Mouse (Mus musculus): ENCODE measurements around the gene Xirp1. TPM values are rescaled to one million over a fixed set of nuclear protein-coding genes. Genes with fewer than 3 reads are reported as not detected.

The Xirp1 gene
- polyA plus RNA-seq, 1 experiment from 2014 or later = 38.2 TPM

DNA sequence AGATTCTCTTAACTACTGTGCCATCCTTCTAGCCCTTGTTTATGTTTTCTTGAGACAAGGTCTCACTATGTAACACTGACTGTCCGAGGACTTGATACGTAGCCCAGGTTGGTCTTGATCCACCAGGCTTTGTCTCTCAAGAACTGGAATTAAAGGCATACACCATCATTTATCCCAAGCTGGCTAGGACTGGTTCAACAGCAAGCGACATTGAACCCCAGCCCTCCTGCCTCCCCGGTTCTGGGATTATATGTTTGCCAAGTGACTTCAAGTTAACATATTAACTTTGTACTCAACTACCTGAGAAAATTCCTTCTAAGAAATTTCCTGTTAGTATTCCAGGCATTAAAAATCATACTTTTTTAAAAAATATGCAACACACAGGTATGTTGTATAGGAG lies 48.1 kb downstream of the Xirp1 start:
- Histone ChIP-seq H3K27me3 (ENCODE audit: control insufficient read depth, insufficient read depth, low read length) (no peaks in the 10 kb centered on the region), H3K4me2 (no peak overlapping the region), H3K27ac (ENCODE audit: low read depth, low read length) (no peak overlapping the region), H3K36me3 (ENCODE audit: control insufficient read depth, insufficient read depth, low read length) (peaks cover 25% of the 10 kb centered on the region), H3K9ac (ENCODE audit: low read depth, low read length) (no peak overlapping the region), H3K4me3 (ENCODE audit: low read depth, low read length) (no peak overlapping the region), H3K4me1 (ENCODE audit: control insufficient read depth, insufficient read depth, low read length) (peaks cover 48% of the 10 kb centered on the region), H3K9me3 (replicated peaks; ENCODE audit: control insufficient read depth, low read length) (no peaks in the 10 kb centered on the region)
- 89% methylated on average over 4 of the region's 4 CpGs for WGBS (ENCODE audit: insufficient replicate concordance)
- ATAC-seq (replicated peaks; ENCODE audit: insufficient number of reproducible peaks, low FRiP score, low TSS enrichment) = no peak

DNA sequence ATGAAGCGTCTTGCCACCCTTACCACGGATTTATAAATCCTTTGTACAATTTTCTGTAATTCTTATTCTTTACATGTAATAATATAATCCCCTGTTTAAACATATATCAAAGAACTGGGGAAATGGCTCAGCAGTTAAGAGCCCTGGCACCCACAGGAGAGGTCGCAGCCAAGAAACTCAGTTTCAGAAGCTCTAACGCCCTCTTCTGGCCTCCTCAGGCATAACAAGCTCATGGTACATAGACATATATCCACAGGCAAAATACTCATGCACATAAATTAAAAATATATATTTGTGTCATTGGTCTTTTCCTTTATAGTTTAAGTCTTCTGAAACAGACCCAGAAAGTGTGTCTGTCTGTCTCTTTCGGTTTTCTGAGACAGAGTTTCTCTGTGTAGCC lies 48.8 kb downstream of the Xirp1 start:
- peaks cover 25% of the 10 kb centered on the region for H3K36me3 ChIP-seq (ENCODE audit: control insufficient read depth, insufficient read depth, low read length)
- no peak for ATAC-seq (replicated peaks; ENCODE audit: insufficient number of reproducible peaks, low FRiP score, low TSS enrichment)
- 78% methylated on average over 5 of the region's 5 CpGs for WGBS (ENCODE audit: insufficient replicate concordance)
- H3K27me3 ChIP-seq (ENCODE audit: control insufficient read depth, insufficient read depth, low read length) = no peaks in the 10 kb centered on the region
- H3K9me3 ChIP-seq (replicated peaks; ENCODE audit: control insufficient read depth, low read length) = no peaks in the 10 kb centered on the region
- H3K4me1 ChIP-seq (ENCODE audit: control insufficient read depth, insufficient read depth, low read length) = peaks cover 41% of the 10 kb centered on the region
- no peak overlapping the region for H3K9ac ChIP-seq (ENCODE audit: low read depth, low read length)
- H3K4me2 ChIP-seq = no peak overlapping the region
- H3K27ac ChIP-seq (ENCODE audit: low read depth, low read length) = no peak overlapping the region
- H3K4me3 ChIP-seq (ENCODE audit: low read depth, low read length) = no peak overlapping the region

DNA sequence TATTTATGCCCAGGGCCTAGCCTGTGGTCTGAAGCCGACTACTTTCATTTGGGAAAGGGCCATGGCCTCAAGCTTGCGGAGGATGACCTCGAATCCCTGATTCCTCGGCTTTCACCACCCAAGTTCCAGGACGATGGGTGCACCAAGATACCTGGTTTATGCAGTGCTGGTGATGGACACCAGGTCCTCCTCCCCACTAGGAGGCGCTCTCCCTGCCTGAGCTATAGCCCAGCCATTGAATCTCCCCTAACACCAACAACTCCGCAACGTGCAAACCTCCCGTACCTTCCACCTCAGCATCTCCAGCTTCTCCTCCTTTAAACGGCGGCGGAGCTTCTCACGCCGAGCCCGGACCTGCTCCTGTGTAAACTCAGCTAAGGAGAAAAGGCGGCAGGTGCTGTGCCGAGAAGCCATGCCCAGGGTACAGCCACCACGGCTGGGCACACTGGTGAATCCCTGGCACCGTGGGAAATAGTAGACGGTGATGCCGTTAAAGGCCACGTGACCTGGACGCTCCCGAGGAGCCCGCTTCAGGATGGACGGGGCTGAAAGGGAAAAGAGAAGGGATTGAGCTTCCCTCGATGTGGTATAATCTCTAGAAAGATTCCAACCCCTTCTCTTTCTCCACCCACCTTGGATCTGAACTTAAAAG lies 49.4 kb downstream of the Xirp1 start:
- no peak overlapping the region for H3K4me3 ChIP-seq (ENCODE audit: low read depth, low read length)
- peaks cover 37% of the 10 kb centered on the region for H3K4me1 ChIP-seq (ENCODE audit: control insufficient read depth, insufficient read depth, low read length)
- H3K27me3 ChIP-seq (ENCODE audit: control insufficient read depth, insufficient read depth, low read length) = no peaks in the 10 kb centered on the region
- H3K9ac ChIP-seq (ENCODE audit: low read depth, low read length) = no peak overlapping the region
- 87% methylated on average over 27 of the region's 27 CpGs for WGBS (ENCODE audit: insufficient replicate concordance)
- peaks cover 25% of the 10 kb centered on the region for H3K36me3 ChIP-seq (ENCODE audit: control insufficient read depth, insufficient read depth, low read length)
- ATAC-seq (replicated peaks; ENCODE audit: insufficient number of reproducible peaks, low FRiP score, low TSS enrichment) = no peak
- no peak overlapping the region for H3K27ac ChIP-seq (ENCODE audit: low read depth, low read length)
- H3K4me2 ChIP-seq = no peak overlapping the region
- H3K9me3 ChIP-seq (replicated peaks; ENCODE audit: control insufficient read depth, low read length) = no peaks in the 10 kb centered on the region

DNA sequence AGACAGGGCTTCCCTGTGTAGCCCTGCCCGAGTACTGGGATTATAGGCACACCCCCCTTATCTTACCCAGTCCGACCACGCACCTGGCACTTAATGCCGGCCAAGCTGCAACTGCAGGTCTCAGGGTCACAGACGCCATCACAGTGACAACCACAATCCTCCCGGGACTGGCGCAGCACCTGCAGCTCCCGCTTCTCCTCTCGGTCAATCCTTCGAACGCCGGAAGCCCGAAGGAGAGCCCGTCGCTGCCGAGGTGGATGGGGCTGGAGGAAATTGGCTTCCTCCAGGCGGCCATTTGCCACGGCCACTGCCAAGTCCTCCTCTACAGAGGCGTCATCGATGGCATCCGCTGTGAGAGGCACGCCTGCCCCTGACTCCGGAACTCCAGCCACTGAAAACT lies 50.1 kb downstream of the Xirp1 start:
- H3K27me3 ChIP-seq (ENCODE audit: control insufficient read depth, insufficient read depth, low read length) = no peaks in the 10 kb centered on the region
- peaks cover 25% of the 10 kb centered on the region for H3K36me3 ChIP-seq (ENCODE audit: control insufficient read depth, insufficient read depth, low read length)
- no peak for ATAC-seq (replicated peaks; ENCODE audit: insufficient number of reproducible peaks, low FRiP score, low TSS enrichment)
- H3K27ac ChIP-seq (ENCODE audit: low read depth, low read length) = no peak overlapping the region
- no peak overlapping the region for H3K4me3 ChIP-seq (ENCODE audit: low read depth, low read length)
- H3K9ac ChIP-seq (ENCODE audit: low read depth, low read length) = no peak overlapping the region
- no peak overlapping the region for H3K4me2 ChIP-seq
- 92% methylated on average over 23 of the region's 23 CpGs for WGBS (ENCODE audit: insufficient replicate concordance)
- no peaks in the 10 kb centered on the region for H3K9me3 ChIP-seq (replicated peaks; ENCODE audit: control insufficient read depth, low read length)
- H3K4me1 ChIP-seq (ENCODE audit: control insufficient read depth, insufficient read depth, low read length) = peaks cover 31% of the 10 kb centered on the region

DNA sequence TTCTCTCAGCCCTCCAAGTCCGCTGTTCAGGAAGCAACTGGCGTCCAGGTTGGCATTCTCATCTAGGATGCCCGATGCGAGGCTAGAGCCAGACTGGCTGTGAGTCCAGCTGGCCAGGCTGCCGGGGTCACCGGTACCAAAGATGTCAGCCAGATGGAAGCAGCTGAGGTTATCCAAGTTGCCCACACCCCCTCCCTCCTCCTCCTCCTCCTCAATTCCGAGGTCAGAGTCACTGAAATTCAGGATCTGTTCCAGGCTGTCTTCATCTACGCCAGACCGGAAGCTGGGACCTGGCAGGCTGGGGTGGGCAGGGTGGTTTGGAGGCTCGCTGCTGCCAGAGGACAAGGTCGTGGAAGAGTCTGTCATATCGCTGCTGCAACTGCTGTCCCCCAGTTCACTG lies 50.8 kb downstream of the Xirp1 start:
- ATAC-seq (replicated peaks; ENCODE audit: insufficient number of reproducible peaks, low FRiP score, low TSS enrichment) = no peak
- peaks cover 24% of the 10 kb centered on the region for H3K4me1 ChIP-seq (ENCODE audit: control insufficient read depth, insufficient read depth, low read length)
- no peak overlapping the region for H3K4me2 ChIP-seq
- H3K4me3 ChIP-seq (ENCODE audit: low read depth, low read length) = no peak overlapping the region
- H3K36me3 ChIP-seq (ENCODE audit: control insufficient read depth, insufficient read depth, low read length) = peaks cover 25% of the 10 kb centered on the region
- no peaks in the 10 kb centered on the region for H3K9me3 ChIP-seq (replicated peaks; ENCODE audit: control insufficient read depth, low read length)
- 86% methylated on average over 12 of the region's 12 CpGs for WGBS (ENCODE audit: insufficient replicate concordance)
- no peak overlapping the region; the same call in 1 of the 2 replicates for H3K27ac ChIP-seq (ENCODE audit: low read depth, low read length)
- H3K27me3 ChIP-seq (ENCODE audit: control insufficient read depth, insufficient read depth, low read length) = no peaks in the 10 kb centered on the region
- no peak overlapping the region for H3K9ac ChIP-seq (ENCODE audit: low read depth, low read length)

DNA sequence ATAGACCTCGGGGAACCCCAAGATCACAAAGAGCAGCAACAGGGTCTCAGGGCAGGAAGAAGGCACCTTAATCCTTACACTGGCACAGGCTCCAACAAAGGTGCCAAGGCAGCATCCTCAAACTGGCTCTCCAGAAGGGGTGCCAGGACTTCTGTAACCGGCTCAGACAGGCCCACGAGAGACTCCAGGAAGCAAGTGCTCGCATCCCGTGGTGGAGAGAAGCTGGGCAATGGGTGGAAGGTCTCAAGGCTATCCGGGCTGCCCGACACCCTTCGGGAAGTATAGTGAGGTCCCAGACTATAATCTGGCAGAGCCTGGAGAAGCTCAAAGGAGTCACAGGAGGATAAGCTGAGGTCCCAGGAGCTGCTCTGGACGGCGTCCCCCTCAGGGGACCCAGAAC lies 51.2 kb downstream of the Xirp1 start:
- Histone ChIP-seq H3K4me2 (no peak overlapping the region), H3K27ac (ENCODE audit: low read depth, low read length) (no peak overlapping the region; the same call in 1 of the 2 replicates), H3K27me3 (ENCODE audit: control insufficient read depth, insufficient read depth, low read length) (no peaks in the 10 kb centered on the region), H3K36me3 (ENCODE audit: control insufficient read depth, insufficient read depth, low read length) (peaks cover 25% of the 10 kb centered on the region), H3K9ac (ENCODE audit: low read depth, low read length) (no peak overlapping the region), H3K4me3 (ENCODE audit: low read depth, low read length) (no peak overlapping the region), H3K9me3 (replicated peaks; ENCODE audit: control insufficient read depth, low read length) (no peaks in the 10 kb centered on the region), H3K4me1 (ENCODE audit: control insufficient read depth, insufficient read depth, low read length) (peaks cover 20% of the 10 kb centered on the region)
- WGBS (ENCODE audit: insufficient replicate concordance) = 87% methylated on average over 10 of the region's 10 CpGs
- no peak for ATAC-seq (replicated peaks; ENCODE audit: insufficient number of reproducible peaks, low FRiP score, low TSS enrichment)

DNA sequence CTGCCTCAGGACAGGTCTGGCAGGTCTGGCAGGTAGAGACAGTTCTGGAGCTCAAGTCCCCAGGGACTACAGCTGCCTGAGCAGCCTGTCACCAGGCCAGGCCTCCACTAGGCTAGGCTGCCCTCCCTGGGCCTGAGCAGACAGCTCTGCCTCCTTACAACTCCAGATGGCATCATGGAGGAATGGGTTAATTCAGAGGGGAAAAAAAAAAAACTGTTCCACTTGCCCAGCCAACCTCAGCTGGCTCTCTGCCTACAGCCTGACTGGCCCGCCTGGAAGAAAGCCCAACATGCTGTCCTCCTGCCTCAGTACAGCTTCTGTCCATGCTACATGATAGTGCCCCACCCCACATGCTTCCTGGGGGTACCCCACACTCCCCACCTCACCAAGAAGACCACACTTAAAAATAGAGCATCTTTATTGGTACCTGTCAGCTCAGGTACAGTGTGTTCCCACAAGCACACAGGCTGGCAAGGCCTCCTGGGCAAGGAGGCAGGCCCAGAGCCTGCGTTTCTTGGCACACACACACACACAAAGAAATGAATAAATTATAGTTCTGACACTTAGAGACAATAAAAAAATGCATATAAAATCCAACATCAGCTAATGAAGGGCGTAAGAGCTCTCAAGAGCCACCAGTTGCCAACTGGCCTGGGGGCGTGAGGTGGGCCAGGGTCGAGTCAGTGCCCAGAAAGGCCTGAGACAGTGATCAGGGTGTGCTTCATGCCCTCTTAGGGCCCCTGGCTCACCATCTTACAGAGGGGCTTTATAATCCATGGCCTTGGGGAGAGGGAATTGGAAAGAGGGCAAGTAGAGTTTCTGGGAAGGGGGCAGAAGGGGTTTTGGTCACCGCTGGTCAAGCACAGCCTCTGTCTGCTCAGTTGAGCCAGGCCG lies 52.4 kb downstream of the Xirp1 start:
- WGBS (ENCODE audit: insufficient replicate concordance) = 85% methylated on average over 7 of the region's 7 CpGs
- peaks cover 11% of the 10 kb centered on the region for H3K4me1 ChIP-seq (ENCODE audit: control insufficient read depth, insufficient read depth, low read length)
- no peak overlapping the region for H3K9ac ChIP-seq (ENCODE audit: low read depth, low read length)
- H3K4me2 ChIP-seq = no peak overlapping the region
- H3K9me3 ChIP-seq (replicated peaks; ENCODE audit: control insufficient read depth, low read length) = no peaks in the 10 kb centered on the region
- H3K27ac ChIP-seq (ENCODE audit: low read depth, low read length) = no peak overlapping the region
- H3K36me3 ChIP-seq (ENCODE audit: control insufficient read depth, insufficient read depth, low read length) = peaks cover 25% of the 10 kb centered on the region
- H3K4me3 ChIP-seq (ENCODE audit: low read depth, low read length) = no peak overlapping the region
- ATAC-seq (replicated peaks; ENCODE audit: insufficient number of reproducible peaks, low FRiP score, low TSS enrichment) = no peak
- H3K27me3 ChIP-seq (ENCODE audit: control insufficient read depth, insufficient read depth, low read length) = no peaks in the 10 kb centered on the region

DNA sequence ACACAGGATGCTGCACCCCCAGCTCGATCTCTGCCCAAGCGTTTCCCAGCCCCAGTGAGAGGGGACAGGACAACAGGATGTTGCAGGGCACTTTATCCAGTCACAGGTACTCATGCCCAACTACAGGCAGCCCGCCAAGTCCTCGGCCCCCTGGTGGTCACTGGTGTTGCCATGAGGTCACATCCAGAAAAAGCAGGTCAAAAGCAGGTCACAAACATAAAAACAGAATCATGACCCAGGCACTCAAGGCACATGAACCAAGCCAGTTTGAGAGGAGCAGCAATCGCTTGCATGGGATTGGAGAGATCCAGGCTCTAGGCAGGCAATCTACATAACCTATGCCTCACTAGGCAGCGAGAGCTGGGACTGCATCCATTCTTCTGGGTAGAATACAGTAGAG lies 53.2 kb downstream of the Xirp1 start:
- no peaks in the 10 kb centered on the region for H3K27me3 ChIP-seq (ENCODE audit: control insufficient read depth, insufficient read depth, low read length)
- peaks cover 23% of the 10 kb centered on the region for H3K36me3 ChIP-seq (ENCODE audit: control insufficient read depth, insufficient read depth, low read length)
- 36% methylated on average over 6 of the region's 6 CpGs for WGBS (ENCODE audit: insufficient replicate concordance)
- H3K9me3 ChIP-seq (replicated peaks; ENCODE audit: control insufficient read depth, low read length) = no peaks in the 10 kb centered on the region
- no peak overlapping the region for H3K27ac ChIP-seq (ENCODE audit: low read depth, low read length)
- H3K4me3 ChIP-seq (ENCODE audit: low read depth, low read length) = no peak overlapping the region
- ATAC-seq (replicated peaks; ENCODE audit: insufficient number of reproducible peaks, low FRiP score, low TSS enrichment) = no peak
- H3K4me2 ChIP-seq = no peak overlapping the region
- no peak overlapping the region for H3K9ac ChIP-seq (ENCODE audit: low read depth, low read length)
- H3K4me1 ChIP-seq (ENCODE audit: control insufficient read depth, insufficient read depth, low read length) = peaks cover 11% of the 10 kb centered on the region
